Mouse (Mus musculus): ENCODE data around the gene Card9. TPM values are rescaled to one million over a fixed set of nuclear protein-coding genes. Genes with fewer than 3 reads are reported as not detected.
A peak's percentile ranks its signal among the peaks of the same experiment; 100 is the strongest.
"Not testable (repeated sequence)": the region's sequence is repeated elsewhere in the genome, so short reads cannot be mapped to it uniquely, and the experiment has no call there.

Card9 gene
- polyA plus RNA-seq (2012; rRNA removed) = 4.9 TPM in 2 replicates

GRCm38 (mm10) chr2:26360772-26361171, at the start of gene Card9:
Card9 (minus strand) TSS chr2:26360918.
- no peak for DNase-seq (ENCODE audit: low spot score)

DNA sequence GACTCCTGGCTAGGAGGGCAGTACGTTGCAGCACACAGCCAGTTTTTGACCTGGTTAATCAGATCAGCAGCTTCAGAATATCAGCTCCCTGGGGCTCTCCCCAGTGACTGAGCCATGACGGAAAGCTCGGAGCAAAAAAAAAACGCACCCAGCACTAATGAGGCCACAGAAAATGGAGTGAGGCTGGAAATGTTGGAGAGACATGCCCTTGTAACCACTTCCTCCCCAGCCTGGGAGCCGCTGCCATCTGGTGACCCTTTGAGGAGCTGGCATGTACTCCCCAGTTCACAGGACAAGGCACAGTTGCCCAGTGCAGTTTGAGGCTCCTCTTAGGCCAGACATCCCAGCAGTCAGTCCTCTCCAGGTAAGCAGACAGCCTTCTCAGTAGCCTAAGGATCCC, 49.4 kb upstream of the Card9 start:
- DNase-seq (ENCODE audit: low spot score) = no peak

- no peak for DNase-seq (ENCODE audit: low spot score)
Measured at GRCm38 (mm10) chr2:26409362-26409761, 48.6 kb upstream of the Card9 start.

DNA sequence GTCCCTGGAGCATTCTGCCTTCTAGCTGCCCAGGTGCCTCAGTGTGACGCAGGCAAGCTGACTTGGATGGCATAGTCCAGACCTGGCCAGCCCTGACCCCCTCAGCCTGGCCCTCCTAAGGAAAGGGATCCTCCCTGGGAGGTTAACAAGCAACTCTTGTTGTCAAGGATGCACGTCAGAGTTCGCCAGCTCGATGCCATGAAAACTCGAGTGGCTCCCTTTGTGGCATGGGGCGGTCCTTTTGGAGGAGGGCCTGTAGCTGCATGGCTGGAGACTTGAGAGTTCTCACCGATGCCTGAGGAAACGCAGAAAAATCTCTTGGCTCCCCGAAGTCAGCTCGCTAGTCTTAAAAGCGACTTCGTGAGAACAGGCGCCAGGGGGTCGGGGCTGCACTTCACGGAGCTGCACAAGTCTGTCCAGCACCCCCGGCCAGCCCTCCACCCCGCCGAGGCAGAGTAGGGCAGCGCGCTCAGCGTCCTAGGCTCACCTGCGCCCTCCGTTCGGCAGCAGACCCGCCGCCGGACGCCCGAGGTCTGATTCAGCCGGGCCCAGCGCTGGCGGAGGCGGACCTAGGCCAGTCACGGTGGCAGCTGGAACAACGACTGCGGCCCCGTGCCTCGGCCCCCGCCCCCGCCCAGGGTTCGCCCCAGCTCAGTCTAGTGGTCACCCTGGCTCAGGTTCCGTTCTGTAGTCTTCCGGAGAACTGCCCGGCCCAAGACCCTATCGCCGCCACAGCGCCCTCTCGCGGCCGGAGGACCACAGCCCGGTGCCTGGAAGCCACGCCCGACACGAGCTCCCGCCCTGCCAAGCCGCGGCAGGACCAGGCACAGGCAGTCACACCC, 48.0 kb upstream of the Card9 start, which contains the start of gene Inpp5e:
Gene Inpp5e (minus strand): TSS at position 689 of the 842 bp plus-strand sequence.
- DNase-seq (ENCODE audit: low spot score) = peak; percentile 100

- no peak for DNase-seq (ENCODE audit: low spot score)
Measured at GRCm38 (mm10) chr2:26403306-26403705, 42.6 kb upstream of the Card9 start.

- DNase-seq (ENCODE audit: low spot score) = no peak
Measured at GRCm38 (mm10) chr2:26402265-26402664, 41.5 kb upstream of the Card9 start.

- DNase-seq (ENCODE audit: low spot score) = no peak
Measured at GRCm38 (mm10) chr2:26401023-26401422, 40.3 kb upstream of the Card9 start.

DNA sequence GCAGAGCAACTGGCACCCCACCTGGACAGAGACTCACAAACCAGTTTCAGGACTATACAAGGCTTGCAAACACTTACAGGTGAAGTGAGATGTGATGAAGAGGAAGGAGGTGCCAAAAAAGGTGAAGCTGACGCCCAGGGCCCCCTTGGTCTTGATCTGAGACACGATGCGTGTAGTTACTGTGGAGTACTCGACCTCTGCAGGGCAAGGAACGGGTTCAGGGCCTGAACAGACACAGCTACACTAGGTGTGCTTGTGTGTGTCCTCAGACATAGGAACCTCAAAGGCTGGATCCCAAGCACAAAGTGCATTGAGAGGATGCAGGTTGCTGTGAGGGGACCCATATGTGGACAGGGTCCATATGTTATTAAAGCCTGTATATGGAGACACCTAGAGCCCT, 39.6 kb upstream of the Card9 start:
- DNase-seq (ENCODE audit: low spot score) = no peak

DNA sequence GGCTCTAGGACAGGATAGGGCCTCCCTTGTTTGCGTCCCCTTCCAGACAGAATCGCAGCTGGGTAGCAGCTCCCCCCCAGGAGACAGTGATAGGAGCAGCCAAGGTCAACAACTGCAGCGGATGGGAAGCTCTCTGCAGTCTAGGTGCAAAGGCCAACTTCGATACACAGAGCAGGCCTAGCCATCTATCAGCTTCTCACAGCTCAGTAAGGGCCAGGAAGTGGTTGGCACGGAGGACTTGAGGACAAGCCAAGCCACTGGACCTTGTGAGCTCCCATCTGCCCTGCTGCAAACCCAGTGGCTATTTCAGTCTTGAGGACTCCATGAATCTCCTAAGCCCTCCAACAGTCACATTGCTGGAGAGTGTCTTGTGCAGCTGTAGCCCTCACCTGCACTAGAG, 38.9 kb upstream of the Card9 start:
- DNase-seq (ENCODE audit: low spot score) = no peak

- DNase-seq (ENCODE audit: low spot score) = no peak
Measured at GRCm38 (mm10) chr2:26398978-26399377, 38.3 kb upstream of the Card9 start.

DNA sequence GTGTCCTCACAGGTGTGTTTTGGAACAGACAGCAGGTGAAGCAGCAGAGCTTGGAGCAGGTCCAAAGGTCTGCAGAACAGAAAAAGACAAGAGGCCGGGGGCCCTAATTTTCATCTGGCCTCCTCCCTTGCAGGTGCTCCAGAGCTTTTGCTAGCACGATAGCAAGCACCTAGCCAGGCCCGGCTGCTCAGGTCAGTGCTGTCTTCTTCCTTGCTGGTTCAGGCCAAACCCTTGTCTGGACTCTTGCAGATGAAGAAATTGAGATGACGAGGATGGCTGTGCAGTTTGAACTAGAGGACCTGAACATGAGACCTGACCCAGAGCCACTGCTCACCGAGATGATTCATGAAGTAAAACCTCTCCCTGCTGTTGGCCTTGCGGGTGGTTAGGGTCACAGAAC, 30.9 kb upstream of the Card9 start:
- no peak for DNase-seq (ENCODE audit: low spot score)

GRCm38 (mm10) chr2:26390954-26391353, 30.2 kb upstream of the Card9 start:
- no peak for DNase-seq (ENCODE audit: low spot score)

DNA sequence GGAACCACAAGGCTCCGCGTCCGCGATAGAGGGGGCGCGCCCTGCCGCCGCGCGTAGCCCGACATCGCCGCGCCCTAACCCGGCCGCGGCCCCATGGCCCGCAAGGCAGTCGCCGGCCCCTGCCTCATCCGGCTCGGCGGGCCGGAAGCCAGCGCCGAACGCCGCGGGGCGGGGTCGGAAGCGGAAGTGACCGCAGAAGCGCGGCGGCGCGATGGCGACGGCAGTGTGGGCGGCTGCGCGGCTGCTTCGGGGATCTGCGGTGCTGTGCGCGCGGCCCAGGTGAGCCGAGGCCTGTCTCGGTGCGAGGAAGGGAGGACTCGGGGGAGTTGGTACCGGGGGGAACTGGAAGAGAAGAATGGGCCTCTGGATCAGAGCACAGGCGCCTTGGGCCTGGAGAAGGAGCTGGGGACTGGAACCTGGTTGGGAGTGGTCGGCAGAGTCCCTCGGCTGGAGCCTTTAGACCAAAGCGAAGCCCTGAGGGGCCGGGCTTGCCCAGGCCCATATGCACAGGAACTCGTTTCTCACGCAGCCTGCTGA, 28.5 kb upstream of the Card9 start, which contains the start of the genes Entr1 and Pmpca:
Gene Entr1 (minus strand): TSS at position 163 of the 537 bp plus-strand sequence.
Gene Pmpca (plus strand): TSS at position 186 of the 537 bp plus-strand sequence.
- peak; percentile 78 for DNase-seq (ENCODE audit: low spot score)

GRCm38 (mm10) chr2:26388682-26389153, 28.0 kb upstream of the Card9 start:
- no peak for DNase-seq (ENCODE audit: low spot score)

DNA sequence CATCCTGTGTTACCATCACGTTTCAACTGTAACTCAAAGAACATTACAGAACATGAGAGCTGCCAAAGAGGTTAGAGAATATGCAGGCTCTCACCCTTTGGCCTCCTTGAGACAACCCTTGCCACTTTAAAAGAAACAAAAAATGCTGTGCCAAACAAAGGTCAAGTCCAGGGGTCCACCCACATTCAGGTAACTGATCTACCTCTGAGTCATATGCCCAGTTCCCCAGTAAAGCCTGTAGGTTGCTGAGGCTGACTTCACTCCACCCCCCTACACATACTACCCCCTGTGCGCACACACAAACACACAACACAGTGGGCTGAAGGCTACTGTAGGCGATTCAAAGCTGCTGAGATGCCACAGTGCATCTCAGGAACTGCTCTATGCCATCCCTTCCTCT, 27.0 kb upstream of the Card9 start:
- DNase-seq (ENCODE audit: low spot score) = no peak

GRCm38 (mm10) chr2:26380871-26381270, 20.2 kb upstream of the Card9 start:
- DNase-seq (ENCODE audit: low spot score) = not testable (repeated sequence)

DNA sequence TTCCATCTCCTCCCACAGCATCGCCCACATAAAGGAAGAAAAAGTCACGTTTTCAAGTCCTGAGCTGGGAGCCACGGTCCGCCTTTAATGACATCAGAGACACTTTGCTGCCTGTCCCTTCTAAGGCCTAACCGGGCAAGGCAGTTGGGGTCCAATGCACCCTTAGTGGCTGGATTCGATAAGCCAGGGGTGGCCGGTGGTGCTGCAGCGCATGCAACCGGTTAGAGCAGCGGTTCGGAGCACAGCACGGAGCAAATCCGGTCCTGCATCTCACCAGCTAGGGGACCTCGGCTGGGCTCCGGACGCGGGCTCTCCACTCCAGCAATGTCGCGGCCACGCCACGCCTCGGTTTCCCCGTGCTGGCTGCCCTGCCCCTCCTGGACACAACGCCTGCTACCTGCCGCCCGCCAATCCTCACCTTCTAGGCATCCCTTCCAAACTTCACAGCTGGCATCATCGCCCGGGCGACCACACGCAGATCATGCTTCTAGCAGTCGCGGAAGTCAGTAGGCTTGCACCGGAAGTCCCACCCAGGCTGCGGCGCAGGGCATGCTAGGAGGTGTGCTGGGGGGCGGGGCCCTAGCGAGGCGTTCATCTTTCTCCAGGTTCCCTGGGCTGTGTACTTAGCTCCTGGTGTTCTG, 19.5 kb upstream of the Card9 start, which contains the start of gene Snapc4:
Gene Snapc4 (minus strand): TSS at position 523 of the 641 bp plus-strand sequence.
- peak; percentile 61 for DNase-seq (ENCODE audit: low spot score)

DNA sequence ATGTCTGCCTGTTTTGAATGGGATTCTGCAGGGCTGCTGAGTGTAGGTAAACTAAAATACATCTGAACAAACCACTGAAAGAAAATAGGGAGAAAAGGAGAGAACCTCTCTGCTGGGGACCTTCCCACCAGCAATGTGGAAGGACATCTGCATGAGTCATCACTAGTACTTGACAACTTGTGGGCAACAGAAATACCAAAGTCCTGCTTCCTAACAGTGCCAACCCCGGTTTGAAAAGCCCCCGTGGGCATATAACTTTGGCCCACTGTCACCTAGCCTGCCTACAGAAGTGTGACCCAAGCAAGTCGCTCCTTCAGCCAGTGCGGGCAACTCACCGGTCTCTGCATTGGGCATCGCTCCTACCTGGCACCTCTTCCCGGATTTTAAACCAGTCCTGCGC, 11.7 kb upstream of the Card9 start:
- no peak for DNase-seq (ENCODE audit: low spot score)

GRCm38 (mm10) chr2:26368572-26368971, 7.9 kb upstream of the Card9 start:
- no peak for DNase-seq (ENCODE audit: low spot score)

GRCm38 (mm10) chr2:26367911-26368310, 7.2 kb upstream of the Card9 start:
- no peak for DNase-seq (ENCODE audit: low spot score)

- no peak for DNase-seq (ENCODE audit: low spot score)
Measured at GRCm38 (mm10) chr2:26364738-26365465, 4.2 kb upstream of the Card9 start.

GRCm38 (mm10) chr2:26363481-26363880, 2.8 kb upstream of the Card9 start:
- no peak for DNase-seq (ENCODE audit: low spot score)

Data from urinary bladder, adult 2 months (tissue).